Mouse (Mus musculus) embryonic facial prominence, embryonic 14.5 days (tissue): ENCODE measurements around the gene Lima1. TPM values are rescaled to one million over a fixed set of nuclear protein-coding genes. Genes with fewer than 3 reads are reported as not detected.

Experiments used
- ATAC-seq: fragments of 200-750 bp; cut with Nextera tagmentation; 2 replicates; pipeline ENCODE4 v1.8.0; 2017; ENCODE audit warnings: low read depth, moderate number of reproducible peaks, moderate TSS enrichment
- DNase-seq: peaks from one replicate; pipeline ENCODE4 v3.0.0-alpha.2; 2015; ENCODE audit warnings: low spot score
- H3K27ac ChIP-seq: fragments of 300-500 bp; sonication (generic); replicated peaks from 2 replicates; pipeline ENCODE4 v1.5.1; 2014; ENCODE audit warnings: low read depth, mild to moderate bottlenecking, low read length, moderate library complexity
- H3K27me3 ChIP-seq: fragments of 300-500 bp; sonication (generic); replicated peaks from 2 replicates; pipeline ENCODE4 v1.6.1; 2014; ENCODE audit warnings: low read length; ENCODE audit not compliant: control insufficient read depth, insufficient read depth
- H3K36me3 ChIP-seq: fragments of 300-500 bp; sonication (generic); 2 replicates; pipeline ENCODE4 v1.6.1; 2014; ENCODE audit warnings: low read length, mixed read lengths; ENCODE audit not compliant: control insufficient read depth, insufficient read depth
- H3K4me1 ChIP-seq: fragments of 300-500 bp; sonication (generic); 2 replicates; pipeline ENCODE4 v1.6.1; 2014; ENCODE audit warnings: antibody characterized with exemption, low read length; ENCODE audit not compliant: control insufficient read depth, insufficient read depth
- H3K4me2 ChIP-seq: fragments of 300-500 bp; sonication (generic); 2 replicates; pipeline ENCODE4 v1.6.1; 2014; ENCODE audit warnings: low read depth, mild to moderate bottlenecking, low read length, moderate library complexity, mixed read lengths
- H3K4me3 ChIP-seq: fragments of 300-500 bp; sonication (generic); 2 replicates; pipeline ENCODE4 v1.5.1; 2014; ENCODE audit warnings: low read depth, mild to moderate bottlenecking, low read length
- H3K9ac ChIP-seq: fragments of 300-500 bp; sonication (generic); 2 replicates; pipeline ENCODE4 v1.6.1; 2014; ENCODE audit warnings: low read depth, mild to moderate bottlenecking, low read length, moderate library complexity, mixed read lengths
- H3K9me3 ChIP-seq: fragments of 300-500 bp; sonication (generic); 2 replicates; pipeline ENCODE4 v1.6.1; 2016; ENCODE audit warnings: low read length; ENCODE audit not compliant: control insufficient read depth
- WGBS: fragments of 180-500 bp; shearing (Covaris S2); extraction: QIAGEN DNeasy Blood & Tissue Kit; methylation state at CpG from one replicate; pipeline ENCODE4 v1.1.7; 2014; 5-methylcytosine and 5-hydroxymethylcytosine counted together
- polyA plus RNA-seq: library from polyadenylated mRNA; unstranded; fragments of >200 nt; fragmentation: Nextera tagmentation; extraction: Ambion mirVana; gene quantifications from 2 replicates; pipeline ENCODE4 v1.2.1, GENCODE M21; 2014

Lima1 gene
- polyA plus RNA-seq, 1 experiment from 2014 or later, result 66.6 TPM

DNA sequence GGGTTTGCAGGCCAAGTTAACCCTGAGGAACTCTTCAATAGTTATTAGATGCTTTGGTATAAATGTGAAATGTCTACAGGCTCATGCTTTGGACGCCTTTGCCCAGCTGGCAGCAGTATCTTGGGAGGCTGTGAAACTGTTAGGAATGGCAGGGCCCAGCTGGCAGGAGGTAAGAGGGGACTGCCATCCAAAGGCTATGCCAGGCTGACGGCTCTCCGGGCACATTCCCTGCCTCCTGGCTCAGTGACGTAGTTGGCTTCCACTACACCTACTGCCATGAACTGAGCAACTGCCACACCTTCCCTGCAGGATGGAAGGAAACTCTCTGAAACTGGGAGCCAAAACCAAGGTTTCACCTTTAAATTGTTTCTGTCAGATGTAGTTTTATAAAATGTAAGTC is 135.0 kb downstream of the Lima1 start:
- no peak for DNase-seq
- no peaks in the 10 kb centered on the region for H3K9me3 ChIP-seq
- no peaks in the 10 kb centered on the region for H3K27me3 ChIP-seq
- 93% methylated on average over 4 of the region's 4 CpGs for WGBS
- no peak overlapping the region for H3K9ac ChIP-seq
- no peak overlapping the region for H3K4me3 ChIP-seq
- ATAC-seq, result no peak
- no peaks in the 10 kb centered on the region for H3K4me1 ChIP-seq
- no peak overlapping the region for H3K27ac ChIP-seq
- peaks cover 90% of the 10 kb centered on the region for H3K36me3 ChIP-seq
- H3K4me2 ChIP-seq, result no peak overlapping the region

DNA sequence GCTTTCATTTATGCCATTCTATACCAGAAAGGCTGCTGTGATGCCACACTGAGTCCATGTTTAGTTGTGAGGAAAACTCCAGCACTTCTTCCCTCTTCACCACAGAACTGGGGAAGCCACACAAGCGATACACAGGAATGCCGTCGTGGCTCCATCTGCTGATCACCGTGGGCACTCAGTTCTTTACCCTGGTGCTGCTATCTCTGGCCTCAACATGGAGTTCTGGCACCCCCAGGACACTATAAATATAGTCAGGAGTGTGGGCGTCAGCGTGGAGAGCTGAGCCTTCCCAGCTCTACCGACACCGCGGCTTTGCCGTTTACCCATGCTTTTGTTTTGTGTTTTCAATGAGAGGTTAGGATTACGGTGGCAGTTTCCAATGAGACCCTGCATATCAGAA is 138.6 kb downstream of the Lima1 start:
- Histone ChIP-seq H3K4me3 (no peak overlapping the region), H3K9me3 (no peaks in the 10 kb centered on the region), H3K4me2 (no peak overlapping the region), H3K36me3 (peaks cover 92% of the 10 kb centered on the region), H3K27ac (no peak overlapping the region), H3K4me1 (no peaks in the 10 kb centered on the region), H3K27me3 (no peaks in the 10 kb centered on the region), H3K9ac (no peak overlapping the region)
- no peak for DNase-seq
- ATAC-seq, result no peak
- WGBS, result 89% methylated on average over 11 of the region's 11 CpGs

DNA sequence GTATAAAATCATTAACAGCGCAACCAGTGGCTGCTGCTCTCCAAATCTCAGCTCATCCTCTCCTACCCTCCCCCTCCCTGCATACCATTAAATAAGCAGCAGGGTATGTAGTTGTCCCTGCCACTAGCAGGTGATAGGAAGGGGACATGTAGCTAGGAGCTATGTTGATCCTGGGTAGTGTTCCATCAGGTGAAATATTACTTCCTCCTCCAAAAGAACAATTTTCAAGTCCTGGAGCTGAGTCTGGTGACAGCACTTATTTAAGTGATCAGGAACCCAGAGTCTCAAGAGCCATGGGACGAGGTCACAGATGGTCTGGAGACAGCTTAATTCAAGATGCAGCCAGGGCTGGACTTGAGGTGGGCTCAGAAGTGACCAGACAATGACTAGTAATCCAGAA is 139.6 kb downstream of the Lima1 start:
- Histone ChIP-seq H3K27ac (no peak overlapping the region), H3K36me3 (peaks cover 87% of the 10 kb centered on the region), H3K9me3 (no peaks in the 10 kb centered on the region), H3K4me3 (no peak overlapping the region), H3K27me3 (no peaks in the 10 kb centered on the region), H3K4me1 (no peaks in the 10 kb centered on the region), H3K4me2 (no peak overlapping the region), H3K9ac (no peak overlapping the region)
- no peak for ATAC-seq
- no peak for DNase-seq
- 96% methylated on average over 2 of the region's 2 CpGs for WGBS

DNA sequence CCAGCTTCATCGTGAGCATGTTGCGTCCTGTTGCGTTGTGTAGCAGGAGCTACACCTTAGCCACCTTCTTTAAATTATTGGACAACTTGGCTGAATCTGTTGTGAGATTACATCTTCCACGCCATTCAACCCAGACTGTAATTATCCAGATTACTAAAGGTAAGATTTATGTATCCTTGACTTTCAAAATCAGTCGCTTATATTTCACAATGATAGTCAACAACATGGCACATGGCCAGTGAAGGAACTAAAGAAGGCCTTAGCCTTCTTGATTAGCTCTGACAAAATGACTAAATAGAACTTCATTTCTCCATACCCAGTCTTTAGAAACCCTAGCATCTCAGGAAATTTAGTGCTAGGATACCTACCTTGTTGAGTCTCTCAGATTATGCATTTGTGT is 142.1 kb downstream of the Lima1 start:
- Histone ChIP-seq H3K9ac (no peak overlapping the region), H3K27me3 (no peaks in the 10 kb centered on the region), H3K9me3 (0 out of 2 replicates have a peak, but pooled peaks cover 6% of the 10 kb centered on the region), H3K4me2 (no peak overlapping the region), H3K36me3 (peaks cover 83% of the 10 kb centered on the region), H3K27ac (no peak overlapping the region), H3K4me3 (no peak overlapping the region), H3K4me1 (no peaks in the 10 kb centered on the region)
- WGBS, result 92% methylated on average over 5 of the region's 5 CpGs
- ATAC-seq (no peak), DNase-seq (no peak)

DNA sequence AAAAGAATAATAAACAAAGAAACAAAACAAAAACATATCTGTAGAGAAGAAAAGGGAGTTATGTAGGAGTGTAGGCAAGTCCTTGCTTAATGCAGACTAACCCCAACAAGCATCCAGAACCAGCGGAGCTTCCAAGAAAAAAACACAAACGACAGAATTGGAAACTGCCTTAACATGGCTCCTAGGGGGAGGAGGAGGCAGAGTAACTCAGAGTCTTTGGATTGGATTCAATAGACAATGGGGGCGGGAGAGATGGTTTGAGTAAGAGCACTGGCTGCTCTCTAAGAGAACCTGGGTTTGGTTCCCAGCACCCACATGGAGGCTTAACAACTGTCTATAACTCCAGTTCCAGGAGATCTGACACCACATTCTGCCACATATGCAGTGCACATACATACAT is 143.6 kb downstream of the Lima1 start:
- DNase-seq, result no peak
- WGBS, result 95% methylated on average over 3 of the region's 3 CpGs

DNA sequence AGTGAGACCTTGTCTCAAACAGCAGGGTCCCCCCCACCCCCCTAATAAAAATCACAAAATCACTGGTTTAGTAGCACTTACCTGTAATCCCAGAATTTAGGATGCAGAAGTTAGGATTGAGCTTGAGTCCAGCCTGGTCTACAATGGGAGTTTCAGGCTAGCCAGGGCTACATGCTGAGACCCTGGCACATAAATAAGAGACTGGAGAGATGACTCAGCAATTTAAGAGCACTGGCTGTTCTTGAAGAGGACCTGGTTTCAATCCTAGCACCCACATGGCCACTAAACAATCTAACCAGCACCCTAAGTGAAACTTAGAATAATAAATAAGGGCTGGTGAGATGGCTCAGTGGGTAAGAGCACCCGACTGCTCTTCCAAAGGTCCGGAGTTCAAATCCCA is 144.1 kb downstream of the Lima1 start:
- Histone ChIP-seq H3K9me3 (0 out of 2 replicates have a peak, but pooled peaks cover 6% of the 10 kb centered on the region), H3K27me3 (no peaks in the 10 kb centered on the region), H3K27ac (no peak overlapping the region), H3K4me2 (no peak overlapping the region), H3K4me1 (peaks cover 4% of the 10 kb centered on the region; the same call in 1 of the 2 replicates), H3K9ac (no peak overlapping the region), H3K4me3 (no peak overlapping the region), H3K36me3 (peaks cover 73% of the 10 kb centered on the region)
- 93% methylated on average over 2 of the region's 2 CpGs for WGBS
- ATAC-seq, result no peak
- DNase-seq, result no peak

More for the DNA sequence above, 143.6 kb downstream of the Lima1 start:
- peaks cover 78% of the 10 kb centered on the region for H3K36me3 ChIP-seq
- no peak overlapping the region for H3K27ac ChIP-seq
- H3K9me3 ChIP-seq, result 0 out of 2 replicates have a peak, but pooled peaks cover 6% of the 10 kb centered on the region
- no peak for ATAC-seq
- no peaks in the 10 kb centered on the region for H3K27me3 ChIP-seq
- H3K4me2 ChIP-seq, result no peak overlapping the region
- H3K4me1 ChIP-seq, result peaks cover 1% of the 10 kb centered on the region; the same call in 1 of the 2 replicates
- H3K9ac ChIP-seq, result no peak overlapping the region
- no peak overlapping the region for H3K4me3 ChIP-seq

DNA sequence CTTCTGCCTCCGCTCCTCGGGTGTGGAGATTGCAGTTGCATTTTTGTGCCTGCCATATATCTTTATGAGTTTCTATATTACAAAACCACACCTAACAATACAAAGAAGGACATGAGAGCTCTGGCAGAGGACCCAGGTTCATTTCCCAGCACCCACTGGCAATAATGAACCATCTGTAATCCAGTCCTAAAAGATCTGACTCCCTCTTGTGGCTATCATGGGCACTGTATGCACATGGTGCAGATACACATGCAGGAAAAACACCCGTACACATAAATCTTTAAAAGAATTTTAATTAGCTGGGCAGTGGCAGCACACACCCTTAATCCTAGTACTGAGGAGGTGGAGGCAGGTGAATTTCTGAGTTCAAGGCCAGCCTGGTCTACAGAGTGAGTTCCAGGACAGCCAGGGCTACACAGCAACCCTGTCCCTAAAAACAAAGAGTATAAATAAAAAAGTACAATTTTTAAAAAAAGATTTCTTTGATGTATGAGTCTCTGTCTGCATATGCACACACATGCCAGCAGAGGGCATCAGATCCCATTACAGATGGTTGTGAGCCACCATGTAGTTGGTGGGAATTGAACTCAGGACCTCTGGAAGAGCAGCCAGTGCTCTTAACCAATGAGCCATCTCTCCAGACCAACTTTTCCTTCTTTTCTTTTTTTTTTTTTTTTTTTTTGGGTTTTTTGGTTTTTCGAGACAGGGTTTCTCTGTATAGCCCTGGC is 146.0 kb downstream of the Lima1 start:
- 93% methylated on average over 3 of the region's 4 CpGs for WGBS
- Histone ChIP-seq H3K4me2 (no peak overlapping the region), H3K4me3 (no peak overlapping the region), H3K27me3 (no peaks in the 10 kb centered on the region), H3K9ac (no peak overlapping the region), H3K27ac (no peak overlapping the region), H3K4me1 (peaks cover 4% of the 10 kb centered on the region), H3K9me3 (0 out of 2 replicates have a peak, but pooled peaks cover 6% of the 10 kb centered on the region), H3K36me3 (peaks cover 56% of the 10 kb centered on the region)
- DNase-seq (no peak), ATAC-seq (no peak)
